Mouse (Mus musculus): Measurements from ENCODE around the gene Cd99l2. TPM values are rescaled to one million over a fixed set of nuclear protein-coding genes. Genes with fewer than 3 reads are reported as not detected.

Cd99l2 gene
- total RNA-seq, 2 experiments from 2014 or later: 29.0 to 29.9 TPM

- DNase-seq: no peak
Observed at GRCm38 (mm10) chrX:71468639-71469295, 23.9 kb downstream of the Cd99l2 start.

GRCm38 (mm10) chrX:71467491-71467890, 25.2 kb downstream of the Cd99l2 start:
- no peak for DNase-seq

DNA sequence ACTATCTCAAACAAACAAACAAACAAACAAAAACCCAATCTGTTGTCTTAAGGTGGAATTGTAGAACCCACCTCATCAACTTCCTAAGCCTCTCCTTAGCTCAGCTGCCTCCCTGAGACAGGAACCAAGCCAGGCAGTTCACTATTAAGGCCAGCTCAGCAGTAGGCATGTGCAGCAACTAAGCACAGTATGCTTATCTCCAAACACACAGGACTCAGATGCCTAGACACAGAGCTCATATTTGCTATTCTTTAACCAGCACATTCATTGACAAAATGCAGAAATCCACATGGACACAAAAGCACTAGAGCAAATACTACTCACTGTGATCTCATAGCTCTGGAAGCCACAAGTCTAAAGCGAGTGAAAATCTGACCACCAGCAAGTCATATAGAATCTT, 27.2 kb downstream of the Cd99l2 start:
- DNase-seq: no peak

GRCm38 (mm10) chrX:71464138-71464826, 28.4 kb downstream of the Cd99l2 start:
- DNase-seq: no peak

- no peak for DNase-seq
Observed at GRCm38 (mm10) chrX:71456078-71456737, 36.4 kb downstream of the Cd99l2 start.

- DNase-seq: no peak
Observed at GRCm38 (mm10) chrX:71442916-71443315, 49.7 kb downstream of the Cd99l2 start.

DNA sequence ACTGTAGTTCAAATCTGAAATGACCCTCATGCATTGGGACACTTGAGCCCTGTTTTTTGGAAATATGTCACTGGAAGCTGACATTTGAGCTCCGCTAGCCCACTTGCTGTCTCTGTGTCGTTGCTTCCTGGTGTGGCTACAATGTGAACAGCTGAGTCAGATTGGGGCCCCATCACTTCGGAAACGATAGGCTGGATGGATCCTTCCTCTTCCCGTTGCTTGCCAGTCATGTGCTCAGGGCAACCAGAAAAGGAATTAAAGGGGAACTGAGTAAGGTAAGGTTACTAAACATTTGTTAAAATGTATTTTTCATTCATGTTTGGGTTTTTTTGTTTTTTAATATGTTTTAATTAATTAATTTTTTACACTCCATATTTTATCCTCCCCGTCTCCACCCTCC, 53.2 kb downstream of the Cd99l2 start:
- no peak for DNase-seq

- DNase-seq: no peak
Observed at GRCm38 (mm10) chrX:71435542-71435941, 57.1 kb downstream of the Cd99l2 start.

DNA sequence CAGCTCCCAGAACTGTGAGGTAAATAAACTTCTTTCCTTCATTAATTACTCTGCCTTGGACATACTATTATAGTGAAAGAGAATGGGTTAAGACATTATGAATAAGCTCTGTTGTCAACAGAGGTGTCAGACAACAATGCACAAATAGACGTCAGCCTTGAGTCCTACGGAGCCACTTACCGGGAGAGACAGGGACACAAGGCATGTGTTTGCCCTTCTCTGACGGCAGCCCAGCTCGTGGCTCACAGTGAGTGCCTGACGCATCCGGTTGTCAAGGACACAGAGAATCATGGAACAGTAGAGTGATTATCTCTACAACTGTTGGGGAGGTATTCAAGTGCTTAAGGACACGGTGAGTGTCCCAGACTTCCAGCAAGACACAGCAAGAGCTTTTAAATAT, 57.8 kb downstream of the Cd99l2 start:
- no peak for DNase-seq

DNA sequence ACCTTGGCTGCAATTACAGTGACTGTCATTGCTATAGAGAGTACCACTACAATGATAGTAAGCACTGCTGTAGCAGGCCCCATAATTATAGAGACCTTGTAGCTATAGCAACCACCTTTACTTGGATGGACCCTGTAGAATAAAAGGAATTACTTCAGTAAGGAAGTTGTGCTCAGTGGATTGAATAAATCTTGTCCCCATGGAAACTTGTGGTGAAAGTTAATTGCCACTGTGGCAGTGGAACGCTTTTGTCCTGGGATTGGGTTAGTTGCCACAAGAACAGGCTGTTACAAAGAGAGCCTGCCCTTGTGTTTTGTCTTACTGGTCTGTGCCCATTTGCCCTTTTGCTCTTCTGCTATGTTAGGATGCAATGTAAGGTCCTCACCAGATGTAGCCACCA, 58.2 kb downstream of the Cd99l2 start:
- no peak for DNase-seq

GRCm38 (mm10) chrX:71430900-71431299, 61.7 kb downstream of the Cd99l2 start:
- no peak for DNase-seq

DNA sequence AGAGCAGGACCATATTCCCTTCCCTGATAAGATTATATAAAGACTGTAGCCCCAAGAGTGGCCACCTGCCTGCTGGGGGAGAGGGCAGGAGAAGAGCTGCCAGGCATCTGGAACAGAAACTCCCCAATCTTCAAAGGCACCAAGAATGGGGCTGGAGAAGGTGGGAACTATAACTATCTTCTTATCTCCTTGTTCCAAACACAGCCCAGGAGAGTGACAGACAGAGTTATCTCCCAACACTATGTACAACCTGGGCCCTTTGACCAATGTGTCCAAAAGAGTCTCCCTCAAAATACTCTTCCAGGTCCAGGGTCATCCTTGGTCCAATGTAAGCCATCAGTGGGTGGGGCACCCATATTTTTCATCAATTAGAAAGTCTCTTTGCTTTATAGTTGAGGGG, 65.2 kb downstream of the Cd99l2 start:
- DNase-seq: no peak

- peak; percentile 86 for DNase-seq
Observed at GRCm38 (mm10) chrX:71425746-71426519, 66.7 kb downstream of the Cd99l2 start.

DNA sequence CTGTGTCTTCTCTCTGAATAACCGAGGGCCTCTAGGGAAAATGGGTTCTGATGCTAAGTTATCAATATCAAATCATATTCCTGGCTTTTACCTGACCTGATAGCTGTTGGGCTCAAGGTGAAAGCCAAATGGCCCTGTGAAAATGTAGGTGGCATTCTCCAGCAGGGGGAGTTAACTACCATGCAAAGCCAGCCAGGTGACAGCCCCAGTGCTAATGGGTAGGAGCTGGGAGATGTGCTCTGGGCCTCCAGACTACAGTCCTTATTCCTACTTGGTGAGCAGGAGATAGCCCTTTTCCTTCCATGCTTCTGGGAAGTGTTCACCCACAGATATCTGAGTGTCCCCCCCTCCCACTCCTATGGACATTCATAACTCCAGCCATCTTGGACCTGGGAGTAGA, 67.8 kb downstream of the Cd99l2 start:
- DNase-seq: no peak

DNA sequence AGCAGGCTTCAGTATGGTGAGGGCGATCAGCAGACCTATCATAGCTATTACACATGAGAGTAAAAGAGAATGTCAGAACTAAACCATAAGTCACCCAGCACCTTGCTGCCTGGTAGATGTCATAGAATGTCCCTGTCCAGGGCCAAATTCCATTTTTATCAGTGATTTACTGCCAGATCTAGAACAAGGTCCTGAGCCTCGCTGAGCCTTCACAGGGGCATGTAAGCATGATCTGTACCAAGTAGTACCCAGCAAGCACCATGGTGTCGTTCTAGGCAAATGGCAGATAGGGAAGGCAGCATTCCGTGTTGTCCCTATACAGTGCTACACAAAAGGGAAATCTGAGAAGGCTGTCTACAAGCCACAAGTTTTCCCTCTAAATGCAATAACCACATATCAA, 79.0 kb downstream of the Cd99l2 start:
- no peak for DNase-seq

GRCm38 (mm10) chrX:71412776-71413175, 79.9 kb downstream of the Cd99l2 start:
- DNase-seq: no peak

DNA sequence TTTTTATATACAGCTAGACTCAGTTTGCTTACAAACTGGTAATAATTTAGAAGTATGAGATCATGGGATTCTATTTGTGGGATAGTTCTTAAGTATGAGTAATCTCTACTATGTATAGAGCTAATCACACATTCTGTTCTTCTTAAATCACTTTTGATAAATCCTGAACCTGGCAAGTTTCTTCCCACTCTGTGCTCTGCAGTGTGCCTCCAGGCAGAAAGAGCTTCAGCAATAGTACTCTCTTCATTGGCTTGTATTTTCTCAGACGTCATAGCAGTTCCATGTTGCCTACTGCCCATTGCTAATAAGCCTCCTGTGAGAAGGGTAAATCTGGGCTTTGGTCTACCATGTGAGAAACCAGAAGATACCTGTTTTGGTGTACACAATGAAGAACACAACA, 84.3 kb downstream of the Cd99l2 start:
- DNase-seq: no peak

DNA sequence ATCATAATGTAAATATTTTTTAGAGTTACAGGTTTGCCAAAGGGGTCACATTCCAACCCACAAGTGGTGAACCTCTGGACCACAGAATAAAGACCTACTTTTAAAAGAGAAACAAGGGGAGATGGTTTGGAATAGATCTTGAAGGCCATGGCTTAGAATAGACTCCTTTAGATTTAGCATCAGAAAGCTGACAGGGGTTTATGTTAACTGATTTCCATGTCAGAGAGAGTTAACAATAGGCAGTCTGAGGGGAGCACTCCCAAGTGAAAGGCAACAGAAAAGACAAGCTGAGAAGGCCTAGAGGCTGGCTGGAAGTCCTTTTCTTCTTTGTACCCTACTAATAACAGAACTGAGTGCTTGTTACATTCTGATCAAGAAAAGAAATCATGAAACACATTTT, 86.4 kb downstream of the Cd99l2 start:
- DNase-seq: no peak

DNA sequence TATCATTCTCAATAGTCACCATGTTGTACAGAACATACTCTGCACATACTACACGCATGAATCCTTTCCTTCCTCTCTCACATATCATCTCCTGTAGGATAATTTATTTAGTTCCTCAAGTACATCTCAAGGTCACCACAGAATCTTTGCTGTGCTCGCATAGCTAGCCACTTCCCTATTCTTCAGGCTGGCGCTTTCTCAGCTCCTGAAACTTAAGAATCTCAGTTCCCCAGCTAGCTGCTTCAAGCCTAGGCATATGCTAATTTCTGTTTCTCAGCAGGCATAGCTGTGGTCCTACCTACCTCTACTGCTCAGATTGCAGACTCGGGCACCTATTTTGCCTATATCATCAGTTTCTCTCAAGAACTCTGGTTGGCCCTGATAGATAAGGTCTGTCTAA, 96.3 kb downstream of the Cd99l2 start:
- DNase-seq: no peak

- no peak for DNase-seq
Observed at GRCm38 (mm10) chrX:71381571-71381970, 111.1 kb downstream of the Cd99l2 start.

DNA sequence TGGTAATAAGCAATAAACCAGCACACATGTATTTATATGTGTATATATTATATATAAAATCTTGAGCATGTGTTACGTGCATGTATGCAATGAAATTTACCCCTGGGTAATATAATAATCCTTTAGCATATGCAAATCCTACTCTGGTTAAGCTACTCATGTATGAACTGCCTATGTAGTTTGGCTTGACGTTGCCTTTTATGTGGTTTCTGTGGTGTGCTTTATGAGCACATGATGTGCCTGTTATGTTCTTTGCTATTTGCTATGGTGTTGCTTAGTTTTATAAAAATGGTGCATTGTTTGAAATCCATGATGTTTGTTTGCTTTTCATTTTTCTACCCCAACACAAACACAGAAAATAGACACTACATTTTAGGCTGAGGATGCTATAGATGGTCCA, 114.2 kb downstream of the Cd99l2 start:
- DNase-seq: no peak

DNA sequence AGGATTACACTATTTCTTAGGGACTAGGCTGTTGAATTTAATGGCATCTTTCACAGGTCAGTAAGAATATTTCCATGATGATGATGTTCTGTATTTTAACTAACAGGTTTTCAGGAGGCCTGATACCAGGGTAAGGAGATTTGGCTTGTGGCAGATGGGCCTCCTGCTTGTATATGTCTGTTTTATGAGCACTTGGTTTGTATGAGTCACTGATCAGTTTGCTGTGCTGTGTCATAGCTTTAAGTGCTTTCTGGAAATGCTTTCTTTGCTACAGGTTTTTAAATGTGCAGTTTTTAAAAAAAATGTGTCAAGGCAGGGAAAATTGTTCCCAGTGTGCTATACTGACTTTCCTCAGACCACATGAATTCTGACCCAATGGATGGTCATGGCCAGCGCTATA, 115.9 kb downstream of the Cd99l2 start:
- DNase-seq: no peak

Measured in gastrocnemius, postnatal 10 days (tissue).